Mouse (Mus musculus) adrenal gland, postnatal 10 days (tissue): ENCODE results near the gene Rpl26. TPM values are rescaled to one million over a fixed set of nuclear protein-coding genes. Genes with fewer than 3 reads are reported as not detected.
A peak's percentile ranks its signal among the peaks of the same experiment; 100 is the strongest.

Experiments
- DNase-seq: peaks from one replicate; pipeline ENCODE4 v3.0.0; 2021; ENCODE audit warnings: mixed read lengths
- total RNA-seq, 2 experiments: library from RNA; stranded (reverse); gene quantifications; 2 replicates each; pipeline ENCODE4 v1.2.3; 2021

The Rpl26 gene
- total RNA-seq, 2 experiments from 2014 or later = 1,288 to 1,295 TPM

DNA sequence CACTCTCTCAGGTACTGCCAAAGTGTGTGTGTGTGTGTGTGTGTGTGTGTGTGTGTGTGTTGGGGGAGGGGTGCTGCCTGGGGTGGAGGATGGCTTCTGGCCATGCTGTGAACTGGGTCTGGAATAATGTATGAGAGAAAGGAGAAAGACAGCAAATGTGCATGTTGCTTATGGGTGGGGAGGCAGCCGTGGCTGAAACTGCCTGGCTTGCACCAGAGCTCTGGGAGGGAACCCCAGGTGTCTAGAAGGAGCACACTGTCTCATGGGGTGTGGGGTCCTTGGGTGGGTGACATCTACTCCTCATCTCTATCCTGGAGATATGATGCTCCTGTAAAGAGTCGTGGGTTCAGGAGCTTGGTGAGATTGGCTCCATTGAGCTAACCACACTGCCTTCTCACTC, 12.7 kb upstream of the Rpl26 start:
- DNase-seq = no peak

DNA sequence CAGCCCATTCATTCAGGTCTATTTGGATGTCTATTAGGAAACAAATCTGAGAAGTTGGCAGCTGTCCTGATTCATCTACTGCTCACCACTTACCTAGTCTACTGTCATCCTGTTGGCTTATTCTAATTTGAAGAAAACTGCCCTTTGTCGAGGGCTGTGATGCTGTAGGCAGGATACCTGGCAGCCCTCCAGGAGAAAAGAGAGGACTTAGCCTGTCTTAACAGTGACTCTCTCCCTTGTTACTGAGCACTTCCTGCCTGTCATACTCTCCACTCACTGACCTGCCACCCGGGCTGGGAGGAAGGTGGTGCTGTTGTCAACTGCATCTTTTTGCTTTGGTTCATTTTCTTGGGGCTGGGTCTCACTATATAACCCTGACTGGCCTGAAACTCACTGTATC, 10.8 kb upstream of the Rpl26 start:
- DNase-seq = no peak

DNA sequence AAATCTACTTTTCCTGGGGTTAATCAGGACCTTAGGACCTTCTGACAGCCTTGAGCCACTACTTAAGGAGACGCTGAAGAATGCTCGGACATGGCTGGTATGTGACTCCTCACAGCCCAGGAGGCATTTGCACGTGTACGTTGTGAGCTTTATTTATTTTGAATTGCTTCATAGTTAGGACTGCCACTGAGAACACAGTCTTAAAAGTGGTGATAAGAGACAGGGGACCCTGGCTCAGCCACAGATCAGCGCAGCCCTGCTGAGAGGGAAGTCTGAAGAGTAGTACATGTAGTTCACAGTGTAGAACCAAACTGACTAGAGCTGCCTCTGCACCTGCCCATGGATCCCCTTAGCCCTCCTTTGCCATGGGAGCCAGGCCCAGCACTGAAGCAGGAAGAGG, 9.6 kb upstream of the Rpl26 start:
- DNase-seq = no peak

DNA sequence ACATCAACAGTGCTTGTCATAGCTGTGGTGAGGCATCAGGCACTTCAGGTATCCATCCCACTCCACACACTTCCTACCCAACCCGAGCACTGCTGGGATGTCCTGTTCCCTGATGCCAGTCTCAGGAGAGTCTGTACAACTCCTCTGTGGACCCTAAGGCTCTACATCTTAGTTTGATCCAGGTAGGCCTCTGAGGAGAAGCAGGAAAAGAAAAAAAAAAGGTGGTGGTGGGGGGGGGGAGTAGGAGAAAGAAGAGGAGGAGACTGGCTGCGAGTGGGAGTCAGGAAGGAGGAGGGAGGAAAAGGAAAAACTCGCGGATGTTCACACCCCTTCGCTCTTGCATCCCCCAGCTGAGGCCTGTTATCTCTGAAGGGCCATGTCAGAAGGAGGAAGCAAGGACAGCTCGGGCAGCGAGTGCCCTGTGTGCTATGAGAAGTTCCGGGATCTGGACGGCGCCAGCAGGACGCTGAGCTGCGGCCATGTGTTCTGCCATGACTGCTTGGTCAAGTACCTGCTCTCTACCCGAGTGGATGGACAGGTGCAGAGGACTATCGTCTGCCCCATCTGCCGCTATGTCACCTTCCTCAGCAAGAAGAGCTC, 9.1 kb upstream of the Rpl26 start:
- no peak for DNase-seq

DNA sequence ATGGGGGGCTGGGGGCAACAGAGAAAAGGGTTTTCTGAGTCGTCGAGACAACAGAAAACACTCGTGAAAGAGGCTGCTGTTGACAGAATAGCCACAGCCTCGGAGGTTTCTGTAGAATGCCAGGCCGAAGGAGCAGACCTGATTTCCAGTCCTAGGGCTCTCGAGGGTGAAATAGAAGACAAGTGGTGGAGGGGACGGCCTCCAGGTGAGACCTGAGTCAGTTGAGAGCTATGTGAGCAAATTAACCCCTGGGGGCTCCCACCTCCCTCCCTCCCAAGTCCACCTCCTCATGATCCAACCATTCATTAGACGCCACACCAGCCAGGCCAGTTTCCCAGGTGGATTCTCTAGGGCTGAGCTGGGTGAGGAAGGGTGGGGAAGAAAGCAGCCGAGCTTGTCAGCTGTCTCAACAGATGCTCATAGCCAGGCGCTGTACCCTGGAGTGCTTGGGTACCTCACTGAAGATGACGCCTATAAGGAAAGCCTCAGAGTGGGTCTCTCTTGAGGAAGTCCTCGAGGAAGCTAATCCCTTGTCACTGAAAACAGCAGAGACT, 7.4 kb upstream of the Rpl26 start:
- DNase-seq = no peak

DNA sequence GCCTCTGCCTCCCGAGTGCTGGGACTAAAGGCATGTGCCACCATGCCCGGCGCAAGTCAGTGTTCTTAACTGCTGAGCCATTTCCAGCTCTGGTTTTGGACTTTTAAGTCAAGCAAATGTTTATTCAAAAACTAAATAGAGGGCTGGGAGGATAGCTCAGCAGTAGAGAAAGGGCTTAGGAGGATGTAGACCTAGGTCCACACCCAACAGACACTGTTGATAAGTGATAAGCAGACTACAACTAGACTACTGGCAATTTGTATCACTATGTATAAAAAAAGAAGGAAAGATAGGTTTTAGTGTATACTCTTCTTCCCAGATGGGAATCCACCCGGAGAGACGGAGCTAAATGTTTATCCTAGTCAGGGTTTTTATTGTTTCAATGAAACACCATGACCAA, 5.1 kb upstream of the Rpl26 start:
- no peak for DNase-seq

DNA sequence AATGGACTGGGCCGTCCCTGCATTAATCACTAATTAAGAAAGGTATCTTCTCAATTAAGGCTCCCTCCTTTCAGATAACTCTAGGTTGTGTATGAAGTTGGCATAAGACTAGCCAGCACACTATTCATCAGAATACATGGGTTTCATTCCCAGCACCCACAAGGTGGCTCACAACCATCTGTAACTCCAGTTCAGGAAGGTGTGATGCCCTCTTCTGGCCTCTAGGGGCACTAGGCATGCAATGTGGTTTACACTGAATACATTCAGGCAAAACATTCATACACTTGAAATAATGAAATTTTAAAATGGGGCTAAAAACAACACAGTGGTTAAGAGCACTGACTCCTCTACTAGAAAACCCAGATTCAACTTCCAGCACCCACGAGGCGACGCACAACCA, 4.3 kb upstream of the Rpl26 start:
- peak; percentile 30 for DNase-seq

DNA sequence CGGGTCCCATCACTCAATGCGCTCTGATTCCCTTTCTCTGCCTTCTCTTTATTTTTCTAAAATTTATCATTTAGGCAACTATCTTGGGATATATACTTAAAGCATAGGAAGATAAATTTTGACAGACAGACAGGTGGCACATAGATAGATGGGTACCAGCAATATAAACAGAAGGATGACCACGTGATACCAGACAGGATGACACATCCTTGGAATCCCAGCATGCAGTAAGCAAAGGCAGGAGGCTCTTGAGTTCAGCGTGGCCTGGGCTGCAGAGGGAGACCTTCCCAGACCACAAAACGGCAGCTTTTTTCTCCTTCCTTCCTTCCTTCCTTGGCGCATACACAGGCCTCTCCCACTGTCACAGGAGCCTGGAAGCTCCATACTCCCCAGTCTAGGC, 3.5 kb upstream of the Rpl26 start:
- no peak for DNase-seq

DNA sequence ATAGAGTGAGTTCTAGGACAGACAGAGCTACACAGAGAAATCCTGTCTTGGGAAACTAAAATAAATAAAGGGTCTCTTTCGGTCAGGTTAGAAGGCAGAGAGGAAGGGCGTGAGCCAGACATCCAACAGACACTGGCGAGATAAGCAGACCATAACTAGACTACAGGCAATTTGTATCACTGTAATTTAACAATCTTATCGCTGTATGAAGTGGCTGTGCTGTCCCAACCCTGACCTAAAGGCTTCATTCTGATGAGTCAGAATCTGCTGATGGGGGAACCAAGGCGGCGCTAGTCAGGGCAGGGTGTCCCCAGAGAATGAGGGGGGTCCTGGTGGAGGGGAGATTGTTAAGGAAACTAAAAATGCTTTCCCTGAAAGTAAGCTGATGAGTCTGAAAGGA, 2.6 kb upstream of the Rpl26 start:
- DNase-seq = no peak

DNA sequence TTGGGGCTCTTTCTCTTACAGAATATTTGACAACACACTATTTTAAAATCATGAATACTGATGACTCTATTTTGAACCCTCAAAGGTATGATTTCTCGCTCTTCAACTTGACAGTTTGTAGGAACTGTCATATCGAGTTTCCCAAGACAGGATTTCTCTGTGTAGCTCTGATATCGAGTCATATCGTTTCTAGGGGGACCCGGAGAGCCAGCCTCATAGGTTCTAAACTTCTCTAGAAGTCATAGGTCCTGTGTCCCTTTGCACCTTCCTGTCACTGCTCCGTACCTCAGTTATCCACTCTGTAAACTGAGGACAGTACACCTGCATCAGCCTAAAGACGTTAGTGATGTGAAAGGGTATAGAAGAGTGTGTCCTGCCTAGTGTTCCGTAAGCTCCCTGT, 1.6 kb upstream of the Rpl26 start:
- no peak for DNase-seq

DNA sequence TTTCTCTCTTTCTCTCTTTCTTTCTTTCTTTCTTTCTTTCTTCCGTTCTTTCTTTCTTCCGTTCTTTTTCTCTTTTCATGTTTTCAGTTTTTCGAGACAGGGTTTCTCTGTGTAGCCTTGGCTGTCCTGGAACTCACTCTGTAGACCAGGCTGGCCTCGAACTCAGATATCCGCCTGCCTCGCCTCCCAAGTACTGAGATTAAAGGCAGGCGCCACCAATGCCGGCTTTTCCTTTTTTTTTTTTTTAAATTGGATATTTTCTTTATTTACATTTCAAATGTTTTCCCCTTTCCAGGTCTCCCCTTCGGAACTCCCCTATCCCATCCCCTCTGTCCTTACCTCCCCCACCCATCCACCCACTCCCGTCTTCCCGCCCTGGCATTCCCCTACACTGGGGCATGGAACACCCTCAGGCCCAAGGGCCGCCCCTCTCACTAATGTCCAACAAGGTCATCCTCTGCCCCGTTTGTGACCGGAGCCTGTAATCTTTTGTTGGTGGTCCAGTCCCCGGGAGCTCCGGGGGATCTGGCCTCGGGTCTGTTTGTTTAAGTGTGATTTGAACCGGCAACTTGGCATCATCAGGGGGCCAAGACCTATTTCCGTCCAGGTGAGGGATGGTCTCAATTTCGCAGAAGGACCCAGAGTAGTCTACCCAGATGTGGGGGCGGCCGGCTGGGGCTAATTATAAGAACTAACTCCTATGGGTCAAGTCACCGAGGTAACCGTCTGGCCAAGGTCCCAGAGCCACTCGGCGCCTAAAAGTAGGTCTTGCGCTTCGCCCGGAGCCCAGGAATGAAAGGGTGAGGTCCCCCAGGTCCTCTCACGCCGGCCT, 648 bp upstream of the Rpl26 start:
- DNase-seq = peak; percentile 20

DNA sequence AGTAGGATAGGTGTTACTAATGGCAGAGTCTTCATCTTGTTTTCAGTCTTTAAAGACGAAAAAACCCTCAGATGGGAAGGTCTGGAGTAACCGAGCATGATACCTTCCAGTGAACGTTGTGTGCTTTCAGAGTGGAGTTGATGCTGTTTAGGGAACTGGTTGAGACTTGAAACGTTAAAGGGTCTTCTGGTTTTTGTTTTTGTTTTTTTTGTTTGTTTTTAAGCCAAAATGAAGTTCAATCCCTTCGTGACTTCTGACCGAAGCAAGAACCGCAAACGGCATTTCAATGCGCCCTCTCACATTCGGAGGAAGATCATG, 623 bp downstream of the Rpl26 start:
- no peak for DNase-seq

DNA sequence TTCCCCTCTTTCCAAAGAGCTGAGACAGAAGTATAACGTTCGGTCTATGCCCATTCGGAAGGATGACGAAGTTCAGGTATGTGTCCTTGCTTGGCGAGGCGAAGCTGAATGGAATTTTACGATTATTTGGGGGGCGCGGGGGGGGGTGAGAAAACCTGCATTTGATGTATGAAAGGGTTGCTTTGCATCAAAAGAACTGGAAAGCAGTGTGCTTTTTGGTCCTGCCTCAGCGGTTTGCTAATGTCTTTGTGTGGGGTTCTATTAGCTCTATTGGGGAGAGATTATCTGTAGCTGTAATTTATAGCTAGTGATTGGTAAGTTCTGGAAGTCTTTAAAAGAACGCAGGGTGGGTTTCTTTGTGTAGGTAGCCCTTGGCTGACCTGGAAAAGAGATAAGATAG, 984 bp downstream of the Rpl26 start:
- DNase-seq = no peak

DNA sequence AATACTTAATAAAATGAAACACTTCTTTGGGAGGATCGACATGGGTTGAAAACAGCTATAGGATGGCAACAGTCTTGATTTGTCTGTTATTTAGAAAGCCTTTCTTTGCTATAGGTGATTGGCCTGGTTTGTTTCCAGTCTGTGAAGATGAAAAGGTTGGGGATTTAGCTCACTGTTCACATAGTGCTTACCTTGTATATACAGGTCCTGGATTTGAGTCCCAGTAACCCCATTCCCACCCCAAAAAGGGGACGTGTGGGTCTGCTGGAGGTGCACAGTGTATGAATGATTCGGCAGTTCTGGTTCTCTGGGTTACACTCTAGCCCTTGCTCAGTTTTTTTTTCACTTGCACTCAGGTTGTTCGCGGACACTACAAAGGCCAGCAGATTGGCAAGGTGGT, 1.4 kb downstream of the Rpl26 start:
- no peak for DNase-seq

DNA sequence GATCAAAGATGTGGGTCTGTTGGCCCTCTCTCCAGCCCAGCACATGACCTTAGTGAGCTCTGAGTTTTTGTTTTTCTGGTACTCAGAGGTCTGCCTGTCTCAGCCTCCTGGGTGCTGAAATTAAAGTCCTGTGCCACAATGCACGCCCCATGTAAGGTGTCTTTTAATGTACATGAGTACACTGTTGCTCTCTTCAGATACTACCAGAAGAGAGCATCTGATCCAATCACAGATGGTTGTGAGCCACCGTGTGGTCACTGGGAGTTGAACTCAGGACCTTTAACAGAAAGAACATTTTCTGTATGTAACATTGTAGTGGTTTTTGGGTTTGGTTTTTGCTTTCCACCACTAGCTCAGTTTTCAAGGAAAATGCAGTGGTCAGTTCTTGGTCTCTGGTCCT, 2.4 kb downstream of the Rpl26 start:
- no peak for DNase-seq

DNA sequence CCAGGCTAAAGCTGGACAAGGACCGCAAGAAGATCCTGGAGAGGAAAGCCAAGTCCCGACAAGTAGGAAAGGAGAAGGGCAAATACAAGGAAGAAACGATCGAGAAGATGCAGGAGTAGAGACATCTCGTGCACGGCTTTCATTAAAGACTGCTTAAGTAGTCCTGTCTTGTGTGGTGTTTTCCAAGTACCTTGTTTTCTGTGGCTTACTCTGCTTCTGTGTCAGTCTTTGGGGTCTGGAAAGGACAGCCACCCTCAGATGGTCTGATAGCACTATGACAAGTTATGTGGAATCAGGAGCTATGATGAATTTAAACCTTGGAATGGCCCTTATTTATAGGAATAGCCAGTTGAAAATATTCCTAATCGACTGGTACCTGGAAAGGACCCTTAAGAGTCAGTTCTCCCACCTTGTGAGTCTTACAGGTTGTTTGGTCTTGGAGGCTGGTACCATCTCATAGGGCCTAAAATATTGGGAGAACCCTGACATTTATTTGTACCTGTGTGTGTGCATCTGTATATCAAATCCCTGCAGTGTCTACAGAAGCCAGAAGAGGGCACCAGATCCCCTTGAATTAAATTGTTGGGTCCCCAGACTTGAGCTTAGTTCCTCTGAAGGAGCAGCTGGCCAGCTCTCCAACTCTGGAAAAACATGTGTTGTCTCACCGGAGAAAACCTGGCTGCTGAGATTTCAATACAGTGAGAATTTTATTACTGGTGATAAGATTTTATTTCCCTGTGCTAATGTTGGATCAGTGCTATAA, 3.2 kb downstream of the Rpl26 start:
- peak; percentile 82 for DNase-seq

DNA sequence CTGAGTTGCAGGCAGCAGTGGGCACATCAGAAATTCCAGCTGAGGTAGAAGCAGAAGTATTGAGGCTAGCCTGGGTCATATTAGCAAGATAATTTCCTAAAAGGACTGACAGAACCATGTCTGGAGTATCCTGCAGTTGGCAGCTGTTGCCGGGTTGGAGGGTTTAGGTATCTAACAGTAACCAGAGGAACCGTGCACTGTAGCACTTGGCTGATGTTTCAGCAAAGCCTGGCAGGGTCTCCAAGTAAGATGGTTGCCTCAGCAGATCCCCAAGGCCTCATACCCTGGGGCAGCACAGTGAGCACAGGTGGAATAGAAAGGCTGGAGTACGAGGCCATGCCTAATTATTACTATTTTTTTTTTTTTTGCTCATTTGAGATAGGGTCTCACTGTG, 3.8 kb downstream of the Rpl26 start:
- DNase-seq = no peak

DNA sequence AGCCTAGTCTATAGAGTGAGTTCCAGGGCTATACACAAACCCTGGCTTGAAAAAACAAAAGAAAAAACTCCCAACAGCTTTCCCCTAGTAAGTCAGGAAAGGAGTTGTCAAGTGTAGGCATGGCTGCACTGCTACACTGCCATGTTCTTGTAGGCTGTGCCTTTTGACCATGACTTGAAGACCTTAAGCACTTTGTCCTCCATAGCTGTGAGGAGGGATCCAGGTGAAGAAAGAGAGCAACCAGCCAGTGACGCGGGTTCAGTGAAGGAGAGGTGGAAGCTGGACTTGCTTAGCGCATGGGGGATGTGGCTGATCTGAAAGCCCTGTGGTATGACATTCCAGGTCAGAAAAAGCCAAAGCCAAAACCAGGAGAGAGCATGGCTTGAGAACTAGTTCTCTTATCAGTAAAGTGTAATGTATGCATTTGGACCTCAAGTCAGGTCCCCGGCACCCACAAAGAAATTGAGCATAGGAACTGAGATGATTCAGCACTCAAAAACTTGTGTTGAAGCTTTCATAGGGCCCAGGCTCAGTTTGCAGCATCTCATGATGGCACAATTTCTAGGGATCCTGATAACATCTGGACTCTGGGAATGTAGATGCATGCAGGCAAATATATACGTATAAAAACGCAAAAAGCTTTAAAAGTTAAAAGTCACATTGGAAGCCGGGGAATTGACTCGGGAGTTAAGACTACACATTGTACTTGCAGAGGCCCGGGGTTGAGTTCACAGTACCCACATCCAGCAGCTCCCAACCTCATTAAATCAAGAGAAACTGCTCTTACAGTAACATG, 4.5 kb downstream of the Rpl26 start:
- DNase-seq = no peak

DNA sequence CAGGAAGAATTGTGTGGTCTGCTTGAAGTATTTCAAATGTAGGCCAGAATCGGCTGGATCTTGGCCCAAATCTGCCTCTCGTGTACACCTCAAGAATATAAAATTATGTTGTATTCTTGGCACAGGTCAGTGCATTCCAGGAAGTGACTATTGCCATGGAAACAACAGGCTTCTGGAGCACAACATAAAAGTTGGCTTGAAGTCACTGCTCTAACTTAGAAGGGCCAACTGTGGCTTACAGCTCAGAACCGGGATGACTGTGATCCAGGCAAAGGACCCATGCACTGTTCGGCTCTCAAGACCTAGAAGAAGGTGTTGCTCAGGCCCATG, 5.0 kb downstream of the Rpl26 start:
- peak; percentile 23 for DNase-seq

DNA sequence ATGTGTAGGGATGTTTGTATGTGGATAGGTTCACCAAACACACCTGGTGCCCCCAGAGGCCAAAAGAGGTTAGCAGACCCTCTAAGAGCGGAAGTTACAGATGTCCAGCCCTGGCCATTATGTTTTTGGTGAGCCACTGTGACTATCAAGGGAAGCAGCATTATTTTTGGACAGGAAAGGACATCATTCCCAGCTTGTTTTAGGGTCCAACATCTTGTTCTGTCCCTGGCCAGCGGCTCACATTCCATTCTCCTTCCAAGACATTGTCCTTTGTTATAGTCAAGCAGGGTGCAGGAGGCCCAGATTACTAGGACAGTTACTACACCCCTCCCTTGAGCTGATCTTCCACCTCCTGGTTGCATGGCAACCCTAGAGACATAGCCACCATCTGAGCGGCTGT, 5.9 kb downstream of the Rpl26 start:
- DNase-seq = no peak

DNA sequence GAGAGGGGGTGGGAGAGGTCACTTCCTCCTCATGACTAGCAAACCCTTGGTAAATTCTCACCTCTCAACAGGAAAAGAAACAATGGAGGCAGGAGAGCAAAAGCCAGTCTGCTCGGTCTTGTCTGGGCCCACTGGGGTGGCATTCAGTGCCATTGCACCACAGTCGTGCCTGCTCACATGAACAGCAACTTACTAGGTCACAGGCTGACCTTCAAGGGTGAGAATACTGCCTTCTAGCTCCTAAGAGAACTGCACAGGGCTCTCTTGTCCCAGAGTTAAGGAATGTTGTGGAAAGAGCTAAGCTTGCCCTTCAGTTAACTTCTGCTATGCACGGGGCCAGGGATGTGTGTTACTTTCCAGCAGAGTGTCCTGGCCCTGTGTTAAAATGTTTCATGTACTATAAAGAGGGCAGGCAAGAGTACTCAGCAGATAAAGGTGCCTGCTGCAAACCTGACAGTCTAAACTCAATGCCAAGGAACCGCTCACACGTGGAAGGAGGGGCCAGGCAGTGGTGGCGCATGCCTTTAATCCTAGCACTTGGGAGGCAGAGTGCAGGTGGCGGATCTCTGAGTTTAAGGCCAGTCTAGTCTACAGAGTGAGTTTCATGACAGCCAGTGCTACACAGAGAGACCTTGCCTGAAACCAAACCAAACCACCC, 7.6 kb downstream of the Rpl26 start:
- peak; percentile 38 for DNase-seq

DNA sequence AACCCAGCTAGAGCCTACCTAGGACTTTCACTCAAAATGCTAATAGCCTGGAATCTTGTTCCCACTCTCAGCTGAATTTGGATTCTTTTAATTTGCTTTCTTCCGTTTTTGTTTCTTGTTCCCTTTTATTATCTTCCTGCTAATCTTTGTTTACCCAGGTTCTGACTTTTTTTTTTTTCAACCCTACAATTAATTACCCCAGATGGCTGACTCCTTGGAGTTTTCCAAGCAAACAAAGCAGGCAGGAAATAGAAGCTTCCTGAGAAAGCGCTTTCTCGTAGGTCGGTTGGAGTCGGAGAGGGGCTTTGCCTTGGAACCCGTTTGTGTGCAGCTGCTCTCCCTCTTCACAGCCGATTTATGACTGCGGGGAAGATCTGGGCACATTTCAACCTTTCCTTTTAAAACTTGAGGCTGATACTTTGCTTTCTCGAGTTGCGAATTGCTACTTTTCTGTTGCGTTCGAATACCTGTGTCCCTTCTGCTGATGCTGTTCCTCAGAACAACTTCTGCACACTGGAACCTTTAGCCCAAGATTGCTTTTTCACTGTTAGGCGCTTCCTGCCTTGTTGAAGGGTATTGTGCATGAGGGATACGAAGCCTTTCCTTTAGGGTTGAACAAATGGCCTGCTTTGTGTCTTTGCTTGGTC, 10.3 kb downstream of the Rpl26 start:
- no peak for DNase-seq
